Mouse (Mus musculus): ENCODE measurements around the gene D2hgdh. TPM values are rescaled to one million over a fixed set of nuclear protein-coding genes. Genes with fewer than 3 reads are reported as not detected.

Gene D2hgdh
- polyA plus RNA-seq (2017; shearing (Covaris generic)) = 10 to 100 TPM; 17.0 to 22.7 (median 19.8) TPM

GRCm38 (mm10) chr1:93824609-93825008 lies at the start of gene D2hgdh:
TSS of gene D2hgdh (plus strand) at chr1:93824909.
- peak; percentile 14 for ATAC-seq

DNA sequence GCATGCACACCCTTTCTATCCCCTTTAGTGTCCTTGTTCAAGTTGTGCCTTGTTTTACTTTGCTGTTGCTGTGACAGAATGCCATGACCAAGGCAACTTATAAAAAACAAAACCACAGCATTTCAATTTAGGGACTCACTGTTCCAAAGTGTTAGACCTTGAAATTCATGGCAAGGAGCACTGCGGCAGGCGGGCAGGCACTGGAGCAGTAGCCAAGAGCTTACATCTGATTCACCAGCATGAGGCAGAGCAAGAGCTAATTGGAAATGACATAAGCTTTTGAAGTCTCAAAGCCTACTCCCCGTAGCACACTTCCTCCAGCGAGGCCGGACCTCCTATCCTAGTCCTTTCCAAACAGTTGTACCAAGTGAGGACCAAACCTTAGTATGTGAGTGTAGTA lies 48.0 kb upstream of the D2hgdh start:
- ATAC-seq = no peak

GRCm38 (mm10) chr1:93786912-93787311 lies 37.8 kb upstream of the D2hgdh start:
- ATAC-seq = no peak

DNA sequence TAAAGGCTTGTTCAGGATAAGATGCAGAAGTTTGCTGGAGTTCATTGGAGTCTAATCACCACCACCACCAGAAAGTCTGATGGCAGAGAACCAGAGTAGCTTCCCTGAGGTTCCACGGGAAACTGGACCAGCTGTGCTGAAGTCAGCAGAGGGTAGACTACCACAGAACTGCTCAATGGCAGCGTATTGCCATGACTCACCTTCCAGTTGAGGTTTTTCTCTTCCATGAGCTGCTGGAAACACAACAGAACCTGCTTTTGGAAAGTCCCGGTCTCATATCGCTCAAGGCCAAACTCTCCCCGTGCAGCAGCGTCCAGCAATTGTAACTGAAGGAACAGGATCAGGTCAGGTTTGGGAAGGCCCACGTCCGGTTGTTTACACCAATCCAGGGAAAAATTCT lies 30.2 kb upstream of the D2hgdh start:
- no peak for ATAC-seq

DNA sequence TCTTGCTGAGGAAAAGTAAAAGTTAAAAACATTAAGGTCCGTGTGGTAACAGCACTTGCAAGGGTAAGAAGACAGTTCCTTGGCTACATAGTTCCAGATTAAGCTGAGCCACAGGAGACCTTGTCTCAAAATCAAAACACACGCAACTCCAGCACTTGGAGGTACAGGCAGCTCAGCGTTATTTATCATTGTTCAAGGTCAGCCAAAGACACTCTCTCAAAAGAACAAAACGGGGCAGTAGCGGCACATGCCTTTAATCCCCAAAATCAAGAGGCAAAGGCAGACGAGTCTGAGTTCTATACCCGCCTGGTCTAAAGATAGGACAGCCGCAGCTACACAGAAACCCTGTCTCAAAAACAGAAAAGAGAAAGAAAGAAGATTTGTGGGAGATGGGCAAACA lies 28.8 kb upstream of the D2hgdh start:
- no peak for ATAC-seq

DNA sequence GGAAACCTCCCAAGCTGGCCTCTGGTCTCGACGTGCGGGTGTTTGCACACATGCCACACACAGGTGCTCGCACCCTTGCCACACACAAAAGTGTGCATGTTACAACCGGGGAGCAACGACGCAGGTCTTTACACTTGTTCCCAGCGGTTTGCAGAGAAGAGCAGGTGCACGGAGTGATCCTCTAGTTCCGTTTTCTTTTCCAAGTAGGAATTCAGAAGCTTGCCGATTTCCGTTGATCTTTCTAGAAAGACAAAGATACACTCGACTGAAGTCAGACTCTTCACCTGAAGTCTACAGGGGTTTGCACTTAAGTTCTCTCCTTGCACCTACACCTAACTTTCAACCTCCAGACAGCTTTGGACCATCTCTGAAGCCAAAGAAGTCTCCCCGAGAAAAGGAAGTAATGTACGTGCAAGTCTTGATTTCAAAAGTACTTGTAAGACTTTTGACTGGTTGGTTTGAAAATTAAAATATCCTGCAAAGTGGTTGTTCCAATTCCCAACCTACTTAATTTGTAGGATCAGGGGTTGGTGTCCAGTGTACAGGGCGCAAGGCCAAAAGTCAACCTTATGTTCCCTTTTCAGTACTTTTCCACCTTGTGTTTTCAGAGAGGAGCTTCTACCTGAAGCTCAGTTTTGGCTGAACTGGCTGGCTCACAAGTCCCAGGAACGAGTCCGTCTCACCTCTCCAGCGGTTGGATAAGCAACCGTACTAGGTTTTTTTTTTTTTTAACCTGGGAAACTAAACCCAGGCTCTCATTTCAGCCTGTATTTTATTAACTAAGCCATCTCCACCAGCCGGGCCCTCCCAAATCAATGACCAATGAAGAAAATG lies 23.8 kb upstream of the D2hgdh start:
- ATAC-seq = no peak

GRCm38 (mm10) chr1:93801741-93802238 lies 22.9 kb upstream of the D2hgdh start, which contains the start of gene Dtymk:
TSS of gene Dtymk (minus strand) at chr1:93801934.
- ATAC-seq = peak; percentile 75

DNA sequence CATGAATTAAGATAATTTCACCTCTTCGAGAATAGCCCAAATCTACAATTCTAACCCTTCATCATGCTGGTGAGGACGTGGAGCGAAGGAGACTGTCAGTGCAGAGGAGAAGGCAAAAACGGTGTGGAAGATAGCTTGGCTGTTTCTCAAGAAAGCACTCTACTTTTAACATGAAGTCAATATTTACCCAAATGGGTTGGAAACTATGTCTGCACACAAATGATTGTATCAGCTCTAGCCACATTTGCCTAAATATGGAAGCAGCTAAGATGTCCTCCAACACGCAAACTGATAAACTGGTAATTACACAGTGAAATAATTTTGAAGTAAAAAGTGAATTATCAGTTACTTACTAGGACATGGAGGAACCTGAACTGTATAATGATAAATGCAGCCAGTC lies 21.9 kb upstream of the D2hgdh start:
- no peak for ATAC-seq

- ATAC-seq = peak; percentile 76
Measured at GRCm38 (mm10) chr1:93803556-93804507, 20.9 kb upstream of the D2hgdh start, which contains the start of gene Ing5. TSS of gene Ing5 (plus strand) at chr1:93803965.

GRCm38 (mm10) chr1:93804818-93805217 lies 19.9 kb upstream of the D2hgdh start:
- no peak for ATAC-seq

DNA sequence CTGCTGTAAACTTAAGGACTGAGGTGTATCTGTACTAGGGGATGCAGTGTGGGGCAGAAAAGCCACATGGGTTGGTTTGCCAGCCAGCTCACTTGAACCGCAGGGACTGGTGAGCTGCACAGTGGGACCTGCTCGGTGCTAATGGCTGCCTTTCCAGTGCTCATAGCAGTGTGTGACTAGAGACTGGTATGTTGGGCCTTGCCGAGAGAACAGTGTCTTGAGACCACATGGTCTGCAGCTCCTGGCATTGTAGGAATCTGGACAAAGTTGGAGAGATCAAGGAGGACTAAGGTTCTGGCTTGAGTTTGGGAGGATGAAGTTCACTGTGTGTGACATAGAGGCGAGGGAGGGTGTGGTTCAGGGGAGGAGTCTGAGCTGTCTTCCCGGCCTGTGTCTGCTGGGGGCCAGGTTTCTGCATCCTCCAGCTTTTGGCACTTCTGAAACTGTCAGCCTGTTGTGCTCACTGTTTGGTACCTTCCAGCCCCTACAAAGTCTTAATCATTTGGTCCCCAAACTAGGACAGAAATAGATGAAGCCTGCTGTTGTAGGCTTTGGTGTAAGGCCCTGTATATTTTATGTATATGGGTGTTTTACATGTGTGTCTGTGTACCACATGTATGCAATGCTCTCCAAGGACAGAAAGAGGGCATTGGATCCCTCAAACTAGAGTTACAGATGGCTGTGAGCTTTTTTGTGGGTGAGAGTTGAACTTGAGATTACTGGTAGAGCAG lies 19.3 kb upstream of the D2hgdh start:
- ATAC-seq = no peak

DNA sequence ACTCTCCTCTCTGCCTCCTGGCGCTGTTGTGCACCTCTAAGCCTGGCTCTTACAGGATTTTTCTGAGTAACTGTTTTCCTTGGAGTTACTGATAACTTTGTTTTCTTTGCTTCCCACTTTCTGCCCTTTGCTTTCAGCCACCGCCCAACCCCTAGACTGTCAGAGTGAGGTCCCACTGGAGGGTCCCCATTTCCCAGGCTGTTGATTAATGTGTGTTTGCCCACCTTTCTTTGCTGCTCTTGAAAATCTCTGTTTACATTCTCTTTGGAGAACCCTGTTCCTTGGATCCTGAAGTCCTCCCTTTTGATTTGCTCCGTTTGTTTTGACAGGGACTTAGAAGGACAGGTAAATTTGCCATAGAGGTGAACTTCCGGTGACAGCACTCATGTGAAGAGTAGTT lies 15.8 kb upstream of the D2hgdh start:
- ATAC-seq = no peak

- ATAC-seq = no peak
Measured at GRCm38 (mm10) chr1:93810011-93810410, 14.7 kb upstream of the D2hgdh start.

DNA sequence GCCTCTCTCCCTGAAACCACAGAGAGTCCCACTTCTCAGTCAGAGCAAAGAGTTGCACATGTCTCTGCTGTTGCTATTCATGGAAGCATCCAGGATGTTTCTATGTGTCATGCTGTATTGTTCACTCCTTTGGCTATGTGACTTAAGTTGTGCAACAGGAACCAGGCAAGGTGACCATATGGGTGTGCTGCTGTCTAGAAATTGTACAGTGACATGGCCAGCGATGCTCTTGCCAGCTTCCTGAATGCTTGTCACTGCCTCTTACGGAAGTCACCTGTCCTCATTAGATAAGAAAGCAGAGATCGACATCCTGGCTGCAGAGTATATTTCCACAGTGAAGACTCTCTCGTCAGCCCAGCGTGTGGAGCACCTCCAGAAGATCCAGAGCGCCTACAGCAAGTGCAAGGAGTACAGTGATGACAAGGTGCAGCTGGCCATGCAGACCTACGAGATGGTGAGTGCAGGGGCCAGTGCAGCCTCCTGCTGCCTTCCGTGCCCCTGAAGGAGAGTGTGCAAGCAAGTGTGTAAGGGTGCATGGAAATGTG lies 13.1 kb upstream of the D2hgdh start:
- ATAC-seq = no peak

DNA sequence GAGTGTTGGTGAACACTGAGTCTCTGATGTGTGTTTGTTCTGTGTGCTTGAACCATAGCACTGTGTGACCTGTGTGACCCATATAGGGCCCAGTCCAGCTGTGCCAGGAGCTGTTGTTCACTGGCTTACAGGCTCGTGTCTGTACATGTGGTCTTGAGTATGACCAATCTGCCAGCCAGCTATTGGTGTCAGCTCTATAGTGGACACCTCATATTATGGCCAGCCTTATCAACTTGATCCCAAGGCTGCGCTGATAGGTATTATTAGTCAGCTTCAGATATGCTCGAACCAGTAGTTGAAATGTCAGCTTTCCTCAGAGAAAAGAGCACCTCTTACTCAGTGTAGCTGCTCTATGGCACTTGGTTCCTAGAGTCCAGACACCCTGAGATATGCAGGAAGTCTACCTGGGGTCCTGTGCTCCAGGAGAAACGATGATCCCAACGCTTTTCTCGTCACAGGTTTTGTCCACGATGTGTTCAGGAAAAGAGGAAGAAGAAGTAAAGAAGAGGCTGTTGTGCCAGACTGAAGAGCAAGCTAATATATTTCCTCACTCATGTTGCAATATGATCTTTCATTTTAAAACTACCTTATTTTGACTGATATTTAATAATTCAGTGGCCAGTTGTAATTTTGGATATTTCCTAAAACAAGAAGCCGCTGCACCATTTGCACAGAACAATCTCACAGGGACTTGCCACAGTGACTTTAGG lies 6.7 kb upstream of the D2hgdh start:
- no peak for ATAC-seq

GRCm38 (mm10) chr1:93818722-93819121 lies 6.0 kb upstream of the D2hgdh start:
- no peak for ATAC-seq

GRCm38 (mm10) chr1:93823796-93824495 lies 763 bp upstream of the D2hgdh start:
- ATAC-seq = no peak

DNA sequence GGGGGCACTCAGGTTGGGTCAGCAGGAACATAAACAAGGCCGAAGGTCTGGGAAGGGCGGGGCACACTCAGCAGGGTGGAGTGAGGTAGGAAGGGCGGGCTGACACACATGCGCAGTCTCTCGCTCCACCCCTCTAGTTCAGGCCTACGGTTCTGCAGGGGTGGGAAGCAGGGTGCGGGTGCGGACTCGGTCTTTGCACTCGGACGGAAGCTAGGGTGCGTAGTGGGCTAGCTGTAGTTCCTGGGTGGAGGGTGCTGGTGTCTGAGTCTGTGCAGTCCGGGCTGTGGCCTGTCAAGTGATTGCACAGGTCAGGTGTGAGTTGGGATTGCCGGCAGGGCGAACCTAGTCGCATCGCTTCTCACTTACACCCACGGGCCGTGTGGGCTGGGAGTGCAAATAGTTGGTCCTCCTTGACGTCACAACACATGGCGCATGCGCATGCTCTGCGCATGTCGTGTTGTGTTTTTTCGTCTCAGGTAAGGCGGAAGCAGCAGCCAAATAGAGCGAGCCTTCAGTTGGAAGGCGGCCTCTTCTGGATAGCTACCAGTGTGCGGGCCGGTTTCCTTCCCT lies 481 bp downstream of the D2hgdh start:
- peak; percentile 88 for ATAC-seq

DNA sequence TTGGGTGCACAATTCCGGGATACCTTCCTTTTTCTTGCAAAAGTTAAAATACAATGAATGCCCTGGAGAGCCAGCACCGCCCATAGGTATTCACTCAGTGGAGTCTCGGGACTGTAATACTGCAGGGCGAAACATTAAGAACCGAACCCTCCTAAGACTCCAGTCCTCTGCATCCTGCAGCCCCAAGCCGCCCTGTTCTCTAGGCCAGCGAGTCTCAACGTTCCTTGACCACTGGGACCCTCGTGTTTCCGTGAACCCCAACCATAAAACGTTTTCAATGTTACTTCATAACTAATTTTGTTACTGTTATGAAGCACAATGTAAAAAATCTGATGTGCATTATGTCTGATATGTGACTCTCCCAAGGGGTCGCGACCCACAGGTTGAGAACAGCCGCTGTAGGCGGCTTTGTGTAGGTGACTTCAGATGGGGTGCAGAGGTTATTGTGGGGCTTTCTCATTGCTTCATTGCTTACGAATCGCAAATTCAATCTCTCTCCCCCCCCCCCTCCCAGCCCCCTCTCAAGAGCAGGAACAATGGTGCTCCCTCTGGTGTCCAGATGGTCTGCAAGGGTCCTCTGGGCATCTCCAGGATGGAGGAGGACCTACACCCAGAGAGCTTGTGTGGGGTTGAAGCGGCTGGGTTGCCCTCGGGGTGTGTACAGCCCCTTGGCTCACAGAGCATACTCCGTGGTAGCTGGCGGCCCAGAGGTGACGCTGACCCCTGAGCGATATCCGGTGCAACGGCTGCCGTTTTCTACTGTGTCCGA lies 1.2 kb downstream of the D2hgdh start:
- ATAC-seq = peak; percentile 4

GRCm38 (mm10) chr1:93826540-93826835 lies 1.8 kb downstream of the D2hgdh start:
- ATAC-seq = no peak
